Mouse (Mus musculus) regulatory T cell (primary cell): ENCODE measurements around the gene Grid1.

ENCODE experiments used
- in situ Hi-C: fragments of 300-600 bp; cut with MboI, MseI; formaldehyde crosslinking; loops from one replicate; pipeline ENCODE4 v1.15.1; 2025; ENCODE audit warnings: high pct_unique_total_duplicates

Grid1 gene

GRCm38 (mm10) chr14:34916315-34916714, 96.4 kb downstream of the Grid1 start:
- in situ Hi-C loops: no loop called here

GRCm38 (mm10) chr14:34917111-34917510, 97.2 kb downstream of the Grid1 start:
- in situ Hi-C loops: no loop called here

DNA sequence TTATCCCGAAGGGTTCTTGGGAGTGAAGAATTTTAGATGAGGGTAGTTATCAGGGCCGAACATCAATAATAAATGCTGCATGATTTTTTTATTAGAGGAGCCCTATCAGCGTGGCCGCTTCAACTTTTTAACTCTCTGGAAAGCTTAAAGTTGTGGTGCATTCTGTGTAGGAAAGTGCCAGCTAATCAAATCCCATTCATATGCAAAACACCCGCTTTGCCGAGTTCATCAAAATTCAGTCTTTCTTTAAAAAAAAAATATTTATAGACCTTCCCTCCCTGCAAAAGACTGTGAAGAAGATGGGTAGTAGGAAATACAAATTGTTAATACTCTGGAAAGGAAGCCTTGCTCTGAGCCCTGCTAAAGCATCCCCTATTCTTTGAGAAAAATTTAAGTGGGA, 99.3 kb downstream of the Grid1 start:
- in situ Hi-C loops: no loop called here

DNA sequence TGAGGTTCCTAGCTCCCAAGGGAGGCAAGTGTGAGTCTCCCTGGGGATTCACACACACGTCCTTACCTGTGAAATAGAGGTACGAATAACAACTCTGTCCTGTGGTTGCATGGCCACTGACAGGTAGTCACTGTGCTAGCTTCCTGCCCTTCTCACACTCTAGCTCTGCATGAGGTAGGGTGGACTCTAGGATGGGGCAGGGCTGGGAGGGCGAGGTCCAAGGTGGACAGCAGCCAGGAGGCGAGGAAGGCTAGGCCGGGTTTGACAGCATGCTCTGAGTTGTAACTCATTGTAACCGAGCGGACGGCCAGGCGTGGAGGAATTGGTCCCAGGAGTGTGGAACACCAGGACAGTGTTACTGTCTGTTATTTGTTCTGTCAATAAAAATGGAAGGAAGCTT, 101.4 kb downstream of the Grid1 start:
- in situ Hi-C loops: no loop called here

DNA sequence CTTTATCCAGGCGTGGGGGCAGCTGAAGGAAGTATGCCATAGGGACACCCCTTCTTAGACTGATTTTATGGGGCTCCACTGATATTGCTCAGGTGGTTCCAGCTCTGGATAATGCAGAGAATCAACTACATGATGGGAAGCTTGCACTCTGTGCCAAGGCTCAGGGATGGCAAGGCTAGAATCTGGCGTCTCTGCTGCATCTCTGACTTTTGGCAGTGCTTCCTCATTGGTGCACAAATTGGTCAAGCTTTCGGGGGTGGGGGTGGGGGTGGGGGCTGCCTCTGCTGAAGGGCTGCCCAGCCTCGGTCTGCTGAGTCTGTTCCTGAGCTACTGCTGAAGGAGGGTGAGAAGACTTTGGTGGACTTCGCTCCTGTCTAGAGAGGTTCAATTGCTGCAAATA, 105.1 kb downstream of the Grid1 start:
- in situ Hi-C loops: no loop called here

GRCm38 (mm10) chr14:34930040-34930719, 110.3 kb downstream of the Grid1 start:
- in situ Hi-C loops: no loop called here

- in situ Hi-C loops: no loop called here
Observed at GRCm38 (mm10) chr14:34933197-34933596, 113.3 kb downstream of the Grid1 start.

DNA sequence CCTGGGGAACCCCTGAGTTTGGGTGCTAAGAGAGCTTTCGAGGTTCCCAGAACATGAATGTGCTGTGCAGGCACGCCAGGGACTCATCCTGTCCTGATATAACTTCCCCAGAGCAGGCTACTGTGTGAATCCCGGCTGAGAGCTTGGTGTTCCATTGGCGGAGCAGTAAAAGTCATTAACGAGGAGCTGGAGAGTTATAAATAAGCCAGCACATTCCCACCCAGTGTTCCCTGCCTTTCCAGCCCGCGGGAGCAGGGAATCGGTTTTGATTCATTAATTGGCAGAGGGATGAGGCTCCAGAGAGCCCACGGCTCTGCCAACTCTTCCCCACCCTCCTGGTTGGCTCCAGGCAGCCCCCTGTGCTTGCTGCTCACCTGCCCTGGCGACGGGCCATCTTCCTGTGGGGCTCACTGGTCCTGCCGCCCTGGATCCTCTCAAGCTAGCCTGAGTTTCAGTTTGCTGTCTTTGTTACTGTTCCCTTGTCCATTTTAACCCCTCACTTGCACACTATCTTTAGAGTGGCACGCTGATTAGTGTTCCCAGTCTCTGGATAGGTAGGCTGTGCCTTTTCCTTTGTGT, 116.4 kb downstream of the Grid1 start:
- in situ Hi-C loops: no loop called here

GRCm38 (mm10) chr14:34944390-34944979, 124.6 kb downstream of the Grid1 start:
- in situ Hi-C loops: no loop called here

DNA sequence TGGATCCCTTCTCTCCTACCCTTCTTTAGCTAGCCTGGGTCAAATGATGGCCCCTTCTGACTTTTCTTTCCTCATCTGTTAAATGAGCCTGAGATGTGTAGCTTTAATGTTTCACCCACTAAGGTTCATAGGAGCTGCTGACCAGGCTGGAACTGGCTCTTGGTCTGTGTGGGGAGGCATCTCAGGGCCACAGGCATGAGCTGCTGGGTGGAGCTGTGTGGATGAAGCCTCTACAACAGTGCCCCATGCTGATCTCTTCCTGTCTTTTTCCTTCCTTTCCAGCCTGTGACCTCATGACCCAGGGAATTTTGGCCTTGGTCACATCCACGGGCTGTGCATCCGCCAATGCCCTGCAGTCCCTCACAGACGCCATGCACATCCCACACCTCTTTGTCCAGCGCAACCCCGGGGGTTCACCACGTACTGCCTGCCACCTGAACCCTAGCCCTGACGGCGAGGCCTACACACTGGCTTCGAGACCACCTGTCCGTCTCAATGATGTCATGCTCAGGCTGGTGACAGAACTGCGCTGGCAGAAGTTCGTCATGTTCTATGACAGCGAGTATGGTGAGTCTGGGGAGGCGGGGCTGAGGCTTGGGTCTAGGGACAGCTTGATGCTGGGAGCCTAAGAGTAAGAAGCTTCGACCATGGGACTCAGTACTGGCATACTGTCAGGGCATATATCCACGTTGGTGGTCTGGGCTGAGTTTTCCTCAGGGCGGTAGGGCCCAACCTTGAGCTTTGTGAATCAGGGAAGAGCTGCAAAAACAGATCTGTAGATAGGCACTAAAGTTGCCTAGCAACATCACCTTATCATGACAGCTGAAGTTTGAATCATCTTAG, 125.8 kb downstream of the Grid1 start:
- in situ Hi-C loops: no loop called here

- in situ Hi-C loops: no loop called here
Observed at GRCm38 (mm10) chr14:34946314-34946583, 126.3 kb downstream of the Grid1 start.

GRCm38 (mm10) chr14:34948249-34948648, 128.3 kb downstream of the Grid1 start:
- in situ Hi-C loops: no loop called here

- in situ Hi-C loops: no loop called here
Observed at GRCm38 (mm10) chr14:34952311-34952710, 132.4 kb downstream of the Grid1 start.

GRCm38 (mm10) chr14:34953566-34953965, 133.7 kb downstream of the Grid1 start:
- in situ Hi-C loops: no loop called here

GRCm38 (mm10) chr14:34955689-34956088, 135.8 kb downstream of the Grid1 start:
- in situ Hi-C loops: no loop called here

DNA sequence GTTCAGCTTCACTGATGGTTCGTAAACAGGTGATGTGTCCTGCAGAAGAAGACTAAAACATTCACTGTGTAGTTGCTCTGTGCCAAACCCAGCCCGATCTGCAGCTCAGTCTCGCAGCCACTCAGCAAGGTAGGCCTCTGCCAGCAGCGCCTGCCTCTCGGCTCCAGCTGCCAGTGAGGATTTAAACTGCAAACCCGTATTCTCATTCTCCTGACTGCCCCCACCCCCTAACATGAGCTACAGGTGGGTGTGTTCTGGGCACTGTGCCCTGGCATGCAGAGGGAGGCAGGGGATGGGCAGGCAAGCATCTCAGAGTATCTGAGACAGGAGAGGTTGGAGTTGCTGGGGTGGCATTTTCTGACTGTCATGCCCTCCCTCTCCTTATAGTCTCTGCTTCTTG, 140.3 kb downstream of the Grid1 start:
- in situ Hi-C loops: no loop called here

DNA sequence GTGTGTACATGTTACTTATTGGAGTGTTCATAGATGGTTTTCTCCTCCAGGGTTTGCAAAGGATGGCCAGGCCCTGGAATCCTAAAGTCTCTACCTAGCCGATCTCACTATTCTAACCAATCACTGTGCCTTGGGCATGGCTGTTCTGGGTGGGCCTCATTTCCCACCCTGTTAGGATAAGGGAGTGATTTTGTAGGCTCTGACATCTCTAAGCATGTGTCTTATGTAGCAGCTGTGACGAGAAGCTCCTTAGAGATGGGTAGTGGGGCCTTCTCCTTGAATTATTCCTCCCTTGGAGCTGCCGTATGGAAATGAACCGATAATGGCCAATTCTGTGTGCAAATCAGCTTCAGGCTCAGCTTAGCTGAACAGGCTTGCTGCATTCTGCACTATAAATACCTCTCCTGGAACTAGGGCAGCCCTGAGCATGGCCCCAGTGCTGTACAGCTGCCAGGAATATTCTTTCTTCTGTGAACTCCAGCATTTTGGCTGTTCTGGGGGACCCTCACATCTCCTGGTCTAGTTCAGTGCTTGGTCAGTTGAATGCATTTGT, 143.8 kb downstream of the Grid1 start:
- in situ Hi-C loops: no loop called here

GRCm38 (mm10) chr14:34969102-34969819, 149.4 kb downstream of the Grid1 start:
- in situ Hi-C loops: no loop called here

DNA sequence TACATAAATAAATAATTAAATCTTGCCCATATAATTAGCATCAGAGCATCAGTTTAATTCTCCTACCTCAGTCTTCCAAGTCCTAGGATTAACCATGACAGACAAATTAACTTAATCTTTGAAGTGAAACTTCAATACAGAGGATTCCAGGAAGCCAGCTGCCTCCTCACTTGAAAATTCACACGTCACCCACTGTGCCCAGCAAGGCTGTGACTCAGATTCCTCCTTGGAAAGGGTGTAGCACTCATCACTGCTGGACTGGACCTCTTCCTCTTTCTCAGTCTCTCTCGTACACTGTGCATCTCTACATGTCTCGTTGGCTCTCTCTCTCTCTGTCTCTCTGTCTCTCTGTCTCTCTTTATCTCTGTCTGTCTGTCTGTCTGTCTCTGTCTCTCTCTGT, 153.0 kb downstream of the Grid1 start:
- in situ Hi-C loops: no loop called here

DNA sequence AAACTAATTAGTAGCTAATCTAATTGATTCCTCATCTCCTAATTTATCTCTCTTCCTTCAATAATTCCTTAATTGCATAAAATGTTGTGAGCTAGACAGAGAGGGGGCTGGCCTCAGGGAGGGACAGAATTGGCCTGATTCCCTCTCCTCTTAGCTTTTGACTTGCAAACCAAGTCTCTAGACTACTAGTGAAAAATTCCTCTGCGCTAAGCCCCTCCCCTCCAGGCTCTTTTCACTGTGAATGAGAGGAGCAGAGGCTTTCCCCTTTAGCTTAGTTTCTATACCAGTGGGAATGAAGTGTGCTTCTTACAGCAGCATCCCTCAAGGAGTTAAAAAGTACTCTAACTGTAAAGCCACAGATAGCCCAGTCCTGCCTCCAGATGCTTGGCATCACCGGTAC, 160.8 kb downstream of the Grid1 start:
- in situ Hi-C loops: loop anchor here (5.0 kb wide), 1 partner anchor 102 kb away; no protein-coding TSS in a partner anchor

GRCm38 (mm10) chr14:34989131-34989530, 169.2 kb downstream of the Grid1 start:
- in situ Hi-C loops: no loop called here

- in situ Hi-C loops: no loop called here
Observed at GRCm38 (mm10) chr14:35006736-35007135, 186.8 kb downstream of the Grid1 start.
